Mouse (Mus musculus): Measurements from ENCODE around the gene Nrp2.

GRCm38 (mm10) chr1:62806014-62806413 is 102.9 kb downstream of the Nrp2 start:
- no peak for TF ChIP-seq POLR2A (IDR thresholded peaks at IDR 0.05; ENCODE audit: borderline replicate concordance, low read depth, low read length)
- TF ChIP-seq CTCF (IDR thresholded peaks at IDR 0.05; ENCODE audit: low read depth, low read length) = no peak

All from bone marrow macrophage, adult 2 months (primary cell).